Mouse (Mus musculus): ENCODE results near the gene Prkar2a. TPM values are rescaled to one million over a fixed set of nuclear protein-coding genes. Genes with fewer than 3 reads are reported as not detected.

Gene Prkar2a
- polyA plus RNA-seq, 1 experiment from 2014 or later, result 22.2 TPM

DNA sequence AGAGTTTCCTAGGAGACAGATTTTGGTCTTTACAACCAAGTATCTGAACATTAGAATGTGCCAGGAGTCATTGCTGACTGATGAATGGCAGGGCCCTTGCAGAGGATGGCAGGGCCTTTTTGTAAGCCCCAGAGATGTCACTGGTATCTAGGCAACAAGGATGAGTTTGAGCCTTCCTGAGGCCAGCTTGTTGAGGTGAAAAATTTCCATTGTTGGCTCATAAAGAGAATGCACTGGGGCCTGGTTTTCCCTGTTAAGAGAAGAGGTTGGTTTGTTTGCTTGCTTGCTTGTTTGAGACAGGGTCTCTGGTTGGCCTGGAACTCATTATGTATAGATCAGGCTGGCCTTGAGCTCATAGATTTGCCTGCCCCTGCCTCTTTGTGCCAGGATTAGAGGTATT lies 96.3 kb downstream of the Prkar2a start:
- peak overlapping the region; percentile 70 for H3K4me2 ChIP-seq (replicated peaks; ENCODE audit: low read depth)
- no peaks in the 10 kb centered on the region for H3K27me3 ChIP-seq (ENCODE audit: control insufficient read depth, insufficient read depth, low read length)
- no peak for TF ChIP-seq EP300 (optimal IDR thresholded peaks at IDR 0.05)
- TF ChIP-seq CTCF (IDR thresholded peaks at IDR 0.05; ENCODE audit: low read depth), result no peak
- H3K36me3 ChIP-seq (ENCODE audit: control insufficient read depth, insufficient read depth, low read length), result no peaks in the 10 kb centered on the region
- DNase-seq (ENCODE audit: low spot score) (no peak), ATAC-seq (ENCODE audit: low FRiP score, low TSS enrichment) (no peak)
- H3K27ac ChIP-seq (replicated peaks), result 0 out of 2 replicates have a peak overlapping the region, but pooled peaks have one; percentile 24
- H3K4me3 ChIP-seq (ENCODE audit: low read depth, low read length), result peak overlapping the region; percentile 2
- H3K9me3 ChIP-seq (ENCODE audit: control insufficient read depth, low read length), result no peaks in the 10 kb centered on the region
- H3K9ac ChIP-seq (ENCODE audit: low read length), result no peak overlapping the region
- no peaks in the 10 kb centered on the region; the same call in none of the 2 replicates for H3K4me1 ChIP-seq (replicated peaks; ENCODE audit: control insufficient read depth, insufficient read depth)

DNA sequence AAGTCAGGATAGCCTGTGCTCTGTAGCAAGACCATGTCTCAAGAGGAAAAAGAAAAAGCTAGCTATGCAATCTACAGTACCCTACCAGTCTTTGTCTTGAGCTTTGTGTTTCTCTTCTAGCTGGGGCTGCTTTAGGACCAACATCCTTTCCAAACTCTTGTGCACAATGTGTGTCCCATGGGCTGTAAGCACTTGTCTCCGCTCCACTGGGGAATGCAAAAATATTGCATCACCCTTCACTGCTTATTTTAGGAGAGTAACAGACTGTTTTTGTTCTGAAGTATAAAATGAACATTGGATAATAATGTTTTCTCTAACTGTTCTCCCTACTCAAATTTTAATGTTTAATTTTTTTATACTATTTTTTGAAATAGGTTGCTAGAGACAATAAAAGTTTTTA lies 97.4 kb downstream of the Prkar2a start:
- H3K4me3 ChIP-seq (ENCODE audit: low read depth, low read length), result no peak overlapping the region
- no peak for DNase-seq (ENCODE audit: low spot score)
- H3K27me3 ChIP-seq (ENCODE audit: control insufficient read depth, insufficient read depth, low read length), result no peaks in the 10 kb centered on the region
- H3K9me3 ChIP-seq (ENCODE audit: control insufficient read depth, low read length), result no peaks in the 10 kb centered on the region
- no peak for ATAC-seq (ENCODE audit: low FRiP score, low TSS enrichment)
- H3K27ac ChIP-seq (replicated peaks), result no peak overlapping the region; the same call in 1 of the 2 replicates
- 51% methylated on average over 1 of the region's 1 CpGs for WGBS
- H3K4me2 ChIP-seq (replicated peaks; ENCODE audit: low read depth), result no peak overlapping the region
- H3K4me1 ChIP-seq (replicated peaks; ENCODE audit: control insufficient read depth, insufficient read depth), result no peaks in the 10 kb centered on the region; the same call in none of the 2 replicates
- H3K36me3 ChIP-seq (ENCODE audit: control insufficient read depth, insufficient read depth, low read length), result no peaks in the 10 kb centered on the region
- no peak overlapping the region for H3K9ac ChIP-seq (ENCODE audit: low read length)
- TF ChIP-seq EP300 (optimal IDR thresholded peaks at IDR 0.05) (no peak), CTCF (IDR thresholded peaks at IDR 0.05; ENCODE audit: low read depth) (no peak)

DNA sequence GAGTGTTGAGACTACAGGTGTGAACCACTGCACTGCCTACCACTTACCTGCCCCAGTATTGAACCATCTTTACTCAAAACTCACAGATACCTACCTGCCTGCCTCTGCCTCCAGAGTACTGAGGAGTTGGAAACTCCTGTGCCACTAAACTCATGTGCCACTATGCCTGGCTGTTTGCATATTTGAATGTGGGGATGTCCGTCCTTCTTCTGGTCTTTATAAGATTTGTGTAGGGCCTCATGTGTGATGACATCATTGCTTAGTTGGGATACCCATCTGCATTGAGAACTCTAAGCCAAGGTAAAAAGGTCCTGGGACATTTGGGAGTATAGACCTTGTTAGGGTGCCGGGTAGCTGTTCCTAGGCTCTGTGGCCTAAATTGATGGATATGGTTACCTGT lies 98.0 kb downstream of the Prkar2a start:
- DNase-seq (ENCODE audit: low spot score) (no peak), ATAC-seq (ENCODE audit: low FRiP score, low TSS enrichment) (no peak)
- Histone ChIP-seq H3K36me3 (ENCODE audit: control insufficient read depth, insufficient read depth, low read length) (no peaks in the 10 kb centered on the region), H3K4me1 (replicated peaks; ENCODE audit: control insufficient read depth, insufficient read depth) (no peaks in the 10 kb centered on the region; the same call in none of the 2 replicates), H3K9ac (ENCODE audit: low read length) (no peak overlapping the region), H3K9me3 (ENCODE audit: control insufficient read depth, low read length) (no peaks in the 10 kb centered on the region), H3K4me2 (replicated peaks; ENCODE audit: low read depth) (no peak overlapping the region), H3K27me3 (ENCODE audit: control insufficient read depth, insufficient read depth, low read length) (no peaks in the 10 kb centered on the region), H3K4me3 (ENCODE audit: low read depth, low read length) (no peak overlapping the region), H3K27ac (replicated peaks) (no peak overlapping the region)
- TF ChIP-seq EP300 (optimal IDR thresholded peaks at IDR 0.05) (no peak), CTCF (IDR thresholded peaks at IDR 0.05; ENCODE audit: low read depth) (no peak)
- WGBS, result 87% methylated on average over 2 of the region's 2 CpGs

DNA sequence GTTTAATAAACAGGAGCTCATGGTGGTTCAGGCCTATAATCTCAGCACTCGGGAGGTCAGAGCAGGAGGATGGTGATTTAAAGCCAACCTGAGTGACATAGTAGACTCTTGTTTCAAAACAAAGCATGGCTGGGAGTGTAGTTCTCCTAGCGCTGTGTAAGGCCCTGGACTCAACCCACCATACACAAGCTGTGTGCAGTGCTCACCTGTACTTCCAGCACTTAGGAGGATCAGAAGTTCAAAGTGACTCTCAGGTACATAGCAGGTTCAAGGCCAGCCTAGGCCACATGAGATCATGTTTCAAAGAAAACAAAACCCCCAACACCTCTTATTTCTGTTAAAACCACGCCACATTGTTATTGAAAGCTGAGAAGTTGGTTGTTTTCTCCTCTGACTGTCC lies 99.6 kb downstream of the Prkar2a start:
- DNase-seq (ENCODE audit: low spot score), result no peak
- Histone ChIP-seq H3K9ac (ENCODE audit: low read length) (no peak overlapping the region), H3K4me1 (replicated peaks; ENCODE audit: control insufficient read depth, insufficient read depth) (no peaks in the 10 kb centered on the region; the same call in none of the 2 replicates), H3K27ac (replicated peaks) (no peak overlapping the region), H3K27me3 (ENCODE audit: control insufficient read depth, insufficient read depth, low read length) (no peaks in the 10 kb centered on the region), H3K36me3 (ENCODE audit: control insufficient read depth, insufficient read depth, low read length) (no peaks in the 10 kb centered on the region), H3K4me2 (replicated peaks; ENCODE audit: low read depth) (no peak overlapping the region), H3K4me3 (ENCODE audit: low read depth, low read length) (no peak overlapping the region), H3K9me3 (ENCODE audit: control insufficient read depth, low read length) (no peaks in the 10 kb centered on the region)
- no peak for TF ChIP-seq CTCF (IDR thresholded peaks at IDR 0.05; ENCODE audit: low read depth)
- TF ChIP-seq EP300 (optimal IDR thresholded peaks at IDR 0.05), result no peak
- ATAC-seq (ENCODE audit: low FRiP score, low TSS enrichment), result no peak
- 55% methylated on average over 3 of the region's 3 CpGs for WGBS

DNA sequence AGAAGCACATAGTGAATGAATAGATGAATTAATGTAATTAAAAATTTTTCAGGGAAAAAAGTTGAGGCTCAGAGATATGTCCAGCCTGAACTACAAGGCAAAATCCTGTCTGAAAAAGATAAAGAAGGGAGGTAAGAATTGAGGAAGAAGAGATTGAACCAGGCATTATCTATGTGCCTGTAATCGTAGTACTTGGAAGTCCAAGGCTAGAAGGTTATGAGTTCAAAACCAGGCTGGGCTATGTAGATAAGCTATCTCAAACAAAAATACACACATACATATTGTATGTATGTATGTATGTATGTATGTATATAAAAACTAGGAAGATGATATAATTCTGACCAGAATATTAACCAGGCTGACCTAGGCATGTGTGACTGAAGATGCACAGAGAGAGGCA lies 103.2 kb downstream of the Prkar2a start:
- 69% methylated on average over 1 of the region's 1 CpGs for WGBS
- Histone ChIP-seq H3K36me3 (ENCODE audit: control insufficient read depth, insufficient read depth, low read length) (0 out of 2 replicates have a peak, but pooled peaks cover 2% of the 10 kb centered on the region), H3K4me3 (ENCODE audit: low read depth, low read length) (no peak overlapping the region), H3K27me3 (ENCODE audit: control insufficient read depth, insufficient read depth, low read length) (no peaks in the 10 kb centered on the region), H3K9ac (ENCODE audit: low read length) (no peak overlapping the region), H3K4me2 (replicated peaks; ENCODE audit: low read depth) (no peak overlapping the region), H3K27ac (replicated peaks) (no peak overlapping the region), H3K4me1 (replicated peaks; ENCODE audit: control insufficient read depth, insufficient read depth) (no peaks in the 10 kb centered on the region; the same call in 1 of the 2 replicates), H3K9me3 (ENCODE audit: control insufficient read depth, low read length) (no peaks in the 10 kb centered on the region)
- no peak for TF ChIP-seq EP300 (optimal IDR thresholded peaks at IDR 0.05)
- TF ChIP-seq CTCF (IDR thresholded peaks at IDR 0.05; ENCODE audit: low read depth), result no peak
- ATAC-seq (ENCODE audit: low FRiP score, low TSS enrichment) (no peak), DNase-seq (ENCODE audit: low spot score) (no peak)

DNA sequence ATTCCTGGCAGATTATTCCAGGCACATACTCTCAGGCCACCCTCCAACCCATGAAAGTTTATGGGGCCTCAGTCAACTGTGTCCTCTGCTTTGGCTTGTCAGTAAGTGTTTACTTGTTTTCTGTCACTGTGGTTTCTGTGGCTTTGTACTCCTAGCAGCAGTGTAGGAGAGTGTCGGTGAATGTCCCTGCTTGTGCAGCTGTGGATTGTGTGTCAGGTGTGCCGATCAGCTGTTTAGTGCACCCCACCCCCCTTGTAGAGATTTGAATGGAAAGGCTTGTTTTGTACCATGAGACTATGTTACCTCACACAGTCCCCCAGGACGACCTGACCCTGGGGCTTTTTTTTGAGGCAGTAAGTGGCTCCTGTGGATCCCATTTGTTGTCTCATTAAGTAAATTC lies 103.6 kb downstream of the Prkar2a start:
- H3K9ac ChIP-seq (ENCODE audit: low read length), result no peak overlapping the region
- H3K4me3 ChIP-seq (ENCODE audit: low read depth, low read length), result no peak overlapping the region
- no peak for ATAC-seq (ENCODE audit: low FRiP score, low TSS enrichment)
- H3K36me3 ChIP-seq (ENCODE audit: control insufficient read depth, insufficient read depth, low read length), result peaks cover 6% of the 10 kb centered on the region; the same call in 1 of the 2 replicates
- no peak overlapping the region; the same call in 1 of the 2 replicates for H3K27ac ChIP-seq (replicated peaks)
- TF ChIP-seq EP300 (optimal IDR thresholded peaks at IDR 0.05) (no peak), CTCF (IDR thresholded peaks at IDR 0.05; ENCODE audit: low read depth) (no peak)
- no peak overlapping the region for H3K4me2 ChIP-seq (replicated peaks; ENCODE audit: low read depth)
- WGBS, result 46% methylated on average over 3 of the region's 3 CpGs
- H3K27me3 ChIP-seq (ENCODE audit: control insufficient read depth, insufficient read depth, low read length), result no peaks in the 10 kb centered on the region
- no peaks in the 10 kb centered on the region; the same call in 1 of the 2 replicates for H3K4me1 ChIP-seq (replicated peaks; ENCODE audit: control insufficient read depth, insufficient read depth)
- DNase-seq (ENCODE audit: low spot score), result no peak
- no peaks in the 10 kb centered on the region for H3K9me3 ChIP-seq (ENCODE audit: control insufficient read depth, low read length)
